Mouse (Mus musculus) limb, embryonic 14.5 days (tissue): ENCODE measurements around the gene Mrgprg. TPM values are rescaled to one million over a fixed set of nuclear protein-coding genes. Genes with fewer than 3 reads are reported as not detected.
A peak's percentile ranks its signal among the peaks of the same experiment; 100 is the strongest.

Experiments used
- ATAC-seq: fragments of 200-750 bp; cut with Nextera tagmentation; 2 replicates; pipeline ENCODE4 v1.8.0; 2017; ENCODE audit warnings: low read depth, moderate number of reproducible peaks, moderate TSS enrichment; ENCODE audit not compliant: low FRiP score
- DNase-seq: peaks from one replicate; pipeline ENCODE4 v3.0.0-alpha.2; 2015; ENCODE audit warnings: low spot score
- H3K27ac ChIP-seq: fragments of 300-500 bp; sonication (generic); replicated peaks from 2 replicates; pipeline ENCODE4 v1.5.1; 2014; ENCODE audit warnings: low read depth, mild to moderate bottlenecking, low read length, moderate library complexity, mixed read lengths
- H3K27me3 ChIP-seq: fragments of 300-500 bp; sonication (generic); 2 replicates; pipeline ENCODE4 v1.6.1; 2014; ENCODE audit warnings: low read length, mixed read lengths; ENCODE audit not compliant: control insufficient read depth, insufficient read depth
- H3K36me3 ChIP-seq: fragments of 300-500 bp; sonication (generic); 2 replicates; pipeline ENCODE4 v1.6.1; 2014; ENCODE audit warnings: mild to moderate bottlenecking, low read length, moderate library complexity, mixed read lengths; ENCODE audit not compliant: control insufficient read depth, insufficient read depth
- H3K4me1 ChIP-seq: fragments of 300-500 bp; sonication (generic); 2 replicates; pipeline ENCODE4 v1.6.1; 2014; ENCODE audit warnings: antibody characterized with exemption, low read length, mixed read lengths; ENCODE audit not compliant: control insufficient read depth, insufficient read depth
- H3K4me2 ChIP-seq: fragments of 300-500 bp; sonication (generic); replicated peaks from 2 replicates; pipeline ENCODE4 v1.6.1; 2014; ENCODE audit warnings: low read depth, mild to moderate bottlenecking, low read length, moderate library complexity; ENCODE audit not compliant: severe bottlenecking
- H3K4me3 ChIP-seq: fragments of 300-500 bp; sonication (generic); replicated peaks from 2 replicates; pipeline ENCODE4 v1.5.1; 2014; ENCODE audit warnings: low read length
- H3K9ac ChIP-seq: fragments of 300-500 bp; sonication (generic); 2 replicates; pipeline ENCODE4 v1.6.1; 2014; ENCODE audit warnings: mild to moderate bottlenecking, low read depth, low read length, moderate library complexity; ENCODE audit not compliant: severe bottlenecking
- H3K9me3 ChIP-seq: fragments of 300-500 bp; sonication (generic); 2 replicates; pipeline ENCODE4 v1.6.1; 2016; ENCODE audit warnings: low read length; ENCODE audit not compliant: control insufficient read depth
- POLR2A ChIP-seq: fragments of 200-500 bp; IDR thresholded peaks from 2 replicates; pipeline ENCODE4 v1.8.0; 2012; ENCODE audit warnings: inconsistent platforms, mild to moderate bottlenecking, moderate library complexity, borderline replicate concordance; ENCODE audit not compliant: insufficient read depth, insufficient read length; ENCODE audit errors: extremely low read depth
- WGBS: fragments of 180-500 bp; shearing (Covaris S2); extraction: QIAGEN DNeasy Blood & Tissue Kit; methylation state at CpG from one replicate; pipeline ENCODE4 v1.1.7; 2014; 5-methylcytosine and 5-hydroxymethylcytosine counted together
- polyA plus RNA-seq, 2 experiments: library from polyadenylated mRNA; depleted of rRNA in 1 of 2; stranded (reverse) in 1 of 2; unstranded in 1 of 2; fragments of >200 nt; fragmentation: Nextera tagmentation in 1 of 2; extraction: Ambion mirVana in 1 of 2; gene quantifications; 2 replicates each; pipeline versions ENCODE4 v1.2.1 to v1.2.3; 2012 to 2014

The Mrgprg gene
- polyA plus RNA-seq, 2 experiments = not detected

GRCm38 (mm10) chr7:143753990-143754715 lies 12.6 kb downstream of the Mrgprg start:
- Histone ChIP-seq H3K9ac (no peak overlapping the region), H3K4me1 (0 out of 2 replicates have a peak, but pooled peaks cover 8% of the 10 kb centered on the region), H3K4me2 (no peak overlapping the region), H3K9me3 (no peaks in the 10 kb centered on the region), H3K36me3 (no peaks in the 10 kb centered on the region), H3K27ac (no peak overlapping the region), H3K4me3 (no peak overlapping the region), H3K27me3 (no peaks in the 10 kb centered on the region)
- no peak for TF ChIP-seq POLR2A
- peak; percentile 63 for DNase-seq
- 43% methylated on average over 5 of the region's 5 CpGs for WGBS
- no peak for ATAC-seq

GRCm38 (mm10) chr7:143752606-143753005 lies 14.2 kb downstream of the Mrgprg start:
- no peaks in the 10 kb centered on the region for H3K36me3 ChIP-seq
- no peaks in the 10 kb centered on the region for H3K9me3 ChIP-seq
- 0 out of 2 replicates have a peak, but pooled peaks cover 8% of the 10 kb centered on the region for H3K4me1 ChIP-seq
- H3K4me3 ChIP-seq = no peak overlapping the region
- no peak overlapping the region for H3K4me2 ChIP-seq
- H3K27ac ChIP-seq = no peak overlapping the region
- H3K9ac ChIP-seq = no peak overlapping the region
- DNase-seq = no peak
- ATAC-seq = no peak
- TF ChIP-seq POLR2A = no peak
- H3K27me3 ChIP-seq = no peaks in the 10 kb centered on the region
- 78% methylated on average over 3 of the region's 3 CpGs for WGBS

- TF ChIP-seq POLR2A = no peak
- 63% methylated on average over 4 of the region's 4 CpGs for WGBS
- no peak for ATAC-seq
These were observed 14.7 kb downstream of the Mrgprg start for GRCm38 (mm10) chr7:143752056-143752455.

GRCm38 (mm10) chr7:143751380-143751779 lies 15.4 kb downstream of the Mrgprg start:
- Histone ChIP-seq H3K4me1 (0 out of 2 replicates have a peak, but pooled peaks cover 3% of the 10 kb centered on the region), H3K27ac (no peak overlapping the region), H3K9me3 (no peaks in the 10 kb centered on the region), H3K27me3 (no peaks in the 10 kb centered on the region), H3K4me2 (no peak overlapping the region), H3K36me3 (no peaks in the 10 kb centered on the region), H3K9ac (no peak overlapping the region), H3K4me3 (no peak overlapping the region)
- WGBS = 66% methylated on average over 1 of the region's 1 CpGs
- DNase-seq (no peak), ATAC-seq (no peak)
- no peak for TF ChIP-seq POLR2A

More at GRCm38 (mm10) chr7:143752056-143752455, 14.7 kb downstream of the Mrgprg start:
- H3K27ac ChIP-seq = no peak overlapping the region
- no peak overlapping the region for H3K4me3 ChIP-seq
- no peaks in the 10 kb centered on the region for H3K27me3 ChIP-seq
- no peaks in the 10 kb centered on the region for H3K36me3 ChIP-seq
- H3K9ac ChIP-seq = no peak overlapping the region
- DNase-seq = no peak
- H3K4me1 ChIP-seq = 0 out of 2 replicates have a peak, but pooled peaks cover 6% of the 10 kb centered on the region
- no peak overlapping the region for H3K4me2 ChIP-seq
- H3K9me3 ChIP-seq = no peaks in the 10 kb centered on the region

GRCm38 (mm10) chr7:143749045-143749444 lies 17.7 kb downstream of the Mrgprg start:
- no peak for ATAC-seq
- no peaks in the 10 kb centered on the region for H3K9me3 ChIP-seq
- no peaks in the 10 kb centered on the region for H3K4me1 ChIP-seq
- no peaks in the 10 kb centered on the region for H3K27me3 ChIP-seq
- no peak for TF ChIP-seq POLR2A
- no peaks in the 10 kb centered on the region for H3K36me3 ChIP-seq
- WGBS = 71% methylated on average over 3 of the region's 3 CpGs
- no peak overlapping the region for H3K27ac ChIP-seq
- H3K4me3 ChIP-seq = no peak overlapping the region
- H3K9ac ChIP-seq = no peak overlapping the region
- H3K4me2 ChIP-seq = no peak overlapping the region
- no peak for DNase-seq
